Mouse (Mus musculus): ENCODE data around the gene Pla2g7.

DNA sequence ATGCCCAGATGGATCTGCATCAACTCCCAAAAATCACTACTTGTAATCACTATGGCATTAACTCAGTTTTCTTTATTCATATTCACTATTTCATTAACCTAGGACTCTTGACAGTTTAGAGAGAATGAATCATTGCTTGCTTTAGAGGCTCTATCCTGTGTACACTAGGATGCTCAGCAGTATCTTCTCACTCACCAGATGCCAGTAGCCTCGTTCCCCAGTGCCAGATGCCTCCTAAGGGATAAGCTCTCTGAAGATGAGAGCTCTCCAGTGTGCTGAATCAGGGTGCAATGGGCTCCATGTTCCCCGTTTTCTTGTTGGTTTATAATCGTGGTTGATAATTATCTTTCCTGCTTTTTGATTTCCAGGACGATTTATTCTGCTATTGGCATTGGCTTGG lies 30.8 kb downstream of the Pla2g7 start:
- TF ChIP-seq POLR2A (IDR thresholded peaks at IDR 0.05; ENCODE audit: low read depth, low read length) (no peak), CTCF (IDR thresholded peaks at IDR 0.05; ENCODE audit: borderline replicate concordance, insufficient read depth, low read length) (no peak)

Data from embryonic fibroblast, embryonic 13.5 days (primary cell).